Mouse (Mus musculus) bone marrow macrophage, adult 2 months (primary cell): ENCODE data around the gene Slc4a1ap.

Experiments used
- CTCF ChIP-seq: IDR thresholded peaks from 2 replicates; pipeline ENCODE4 v1.5.1; 2012; ENCODE audit warnings: low read depth, mild to moderate bottlenecking, low read length, moderate library complexity
- POLR2A ChIP-seq: IDR thresholded peaks from 2 replicates; pipeline ENCODE4 v1.6.1; 2012; ENCODE audit warnings: mild to moderate bottlenecking, low read depth, low read length, borderline replicate concordance

DNA sequence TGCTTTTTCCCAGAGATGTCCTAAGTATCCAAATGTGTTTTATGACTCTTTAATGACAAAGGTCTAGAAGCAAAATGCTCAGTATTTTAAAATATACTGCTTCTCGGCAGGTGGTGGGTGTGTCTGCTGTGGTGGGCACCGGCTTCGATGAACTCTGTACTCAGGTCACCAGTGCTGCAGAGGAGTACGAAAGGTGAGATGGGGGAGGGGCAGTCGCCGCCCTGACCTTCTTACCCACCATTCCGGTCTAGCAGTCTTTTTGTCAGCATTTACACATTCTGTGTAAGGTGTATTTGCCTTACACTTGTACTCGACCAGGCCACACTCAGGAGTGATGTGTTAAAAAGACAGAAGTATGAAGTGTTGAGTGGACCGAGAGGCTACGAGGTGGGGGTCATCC lies 22.0 kb upstream of the Slc4a1ap start:
- TF ChIP-seq CTCF (no peak), POLR2A (no peak)
